Mouse (Mus musculus): ENCODE results near the gene Egfl8.

Egfl8 gene

GRCm38 (mm10) chr17:34627943-34628643, 12.3 kb upstream of the Egfl8 start, which contains the start of gene Ppt2:
TSS of gene Ppt2 (minus strand) at chr17:34628510.
- ATAC-seq (ENCODE audit: low TSS enrichment), result no peak

DNA sequence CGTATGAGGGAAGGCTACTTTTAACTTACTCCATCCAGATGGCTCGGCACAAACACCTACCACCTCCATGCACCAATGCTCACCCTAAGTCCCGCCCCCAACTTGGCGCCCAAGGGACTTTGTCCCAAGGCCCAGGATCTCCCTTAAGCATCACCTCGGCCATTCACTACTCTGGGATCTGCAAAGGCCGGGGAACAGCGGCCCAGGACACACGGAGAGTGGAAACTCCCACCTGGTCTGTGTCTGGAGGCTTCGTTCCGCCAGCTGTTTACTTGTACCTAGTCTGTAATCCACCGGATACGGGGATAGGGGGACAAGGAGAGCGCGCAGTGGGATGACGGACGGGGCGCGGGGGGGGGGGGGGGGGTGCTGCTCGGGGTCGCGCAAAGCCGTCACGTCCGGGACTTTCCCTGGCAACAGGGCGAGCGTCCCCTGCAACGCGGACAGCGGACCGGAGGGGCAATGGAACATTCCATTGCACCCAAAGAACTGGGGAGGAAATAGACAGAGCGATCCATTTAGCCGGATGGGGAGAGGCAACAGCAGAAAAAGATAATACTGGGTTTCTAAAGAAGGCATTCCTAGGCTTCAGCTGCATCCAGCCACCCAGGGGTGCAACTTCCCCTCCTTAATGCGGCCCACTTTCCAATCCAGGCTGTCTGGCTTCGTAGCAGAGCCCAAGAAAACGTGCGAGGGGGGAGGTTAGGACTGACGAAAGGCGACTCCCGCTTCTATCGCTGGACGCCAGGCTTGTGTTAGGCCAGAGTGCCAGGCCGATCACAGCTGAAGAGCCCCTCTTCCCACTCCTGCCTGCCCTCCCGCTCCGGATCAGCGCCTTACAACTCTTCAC, 11.5 kb upstream of the Egfl8 start:
- ATAC-seq (ENCODE audit: low TSS enrichment), result peak; percentile 38

DNA sequence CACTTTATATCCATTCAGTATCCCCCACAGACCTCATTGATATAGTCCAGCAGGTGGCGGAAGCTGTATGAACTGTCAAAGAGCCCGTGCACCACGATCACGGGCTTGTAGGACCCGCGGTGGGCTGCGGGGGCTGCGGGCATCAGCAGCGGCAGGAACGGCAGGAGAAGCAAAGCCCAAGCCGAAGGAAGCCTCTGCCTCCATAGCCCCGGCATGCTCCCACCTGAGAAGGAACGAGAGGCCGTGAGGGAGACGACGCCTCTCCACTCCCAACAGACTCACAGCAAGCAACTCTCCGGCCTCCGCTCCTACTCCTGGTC, 11.0 kb upstream of the Egfl8 start:
- ATAC-seq (ENCODE audit: low TSS enrichment), result peak; percentile 14; the same call in 1 of the 2 replicates

- ATAC-seq (ENCODE audit: low TSS enrichment), result no peak
Measured at GRCm38 (mm10) chr17:34626062-34626772, 10.4 kb upstream of the Egfl8 start.

GRCm38 (mm10) chr17:34624981-34625380, 9.2 kb upstream of the Egfl8 start:
- ATAC-seq (ENCODE audit: low TSS enrichment), result no peak

DNA sequence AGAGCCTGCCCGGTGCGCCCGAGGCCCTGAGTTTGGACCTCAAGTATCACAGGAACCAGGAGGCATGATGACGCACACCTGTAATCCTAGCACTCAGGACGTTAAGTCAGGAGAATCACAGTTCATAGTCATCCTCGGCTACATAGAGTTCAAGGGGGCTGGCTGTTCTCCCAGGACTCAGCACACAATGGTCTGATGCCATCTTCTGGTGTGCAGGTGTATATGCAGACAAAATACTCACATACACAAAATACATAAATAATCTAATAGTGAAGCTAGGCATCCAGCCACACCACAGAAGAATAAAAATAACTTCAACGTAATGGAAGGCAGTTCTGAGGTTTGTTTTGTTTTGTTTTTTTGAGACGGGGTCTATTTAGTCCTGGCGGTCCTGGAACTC, 7.4 kb upstream of the Egfl8 start:
- no peak for ATAC-seq (ENCODE audit: low TSS enrichment)

DNA sequence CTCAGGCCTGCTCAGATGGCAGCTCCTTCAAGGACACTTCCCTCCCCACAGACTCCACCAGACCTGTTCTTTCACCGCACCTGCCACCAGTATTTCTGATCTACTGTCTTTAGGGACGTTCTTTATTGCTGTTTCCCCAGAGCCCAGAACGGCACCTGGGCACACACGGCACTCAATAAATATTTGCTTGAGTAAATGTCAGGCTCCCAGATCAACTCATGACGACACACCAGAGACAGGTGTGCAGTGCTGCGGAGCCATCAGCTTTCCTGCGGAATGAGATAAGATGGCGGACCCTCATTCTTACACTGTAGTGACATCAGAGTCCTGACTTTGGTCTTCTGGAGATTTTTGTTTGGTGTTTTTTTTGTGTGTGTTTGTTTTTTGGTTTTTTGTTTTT, 5.2 kb upstream of the Egfl8 start:
- ATAC-seq (ENCODE audit: low TSS enrichment), result no peak

- peak; percentile 33; the same call in 1 of the 2 replicates for ATAC-seq (ENCODE audit: low TSS enrichment)
Measured at GRCm38 (mm10) chr17:34618999-34619398, 3.2 kb upstream of the Egfl8 start.

GRCm38 (mm10) chr17:34613830-34614229, 1.9 kb downstream of the Egfl8 start:
- ATAC-seq (ENCODE audit: low TSS enrichment), result 0 out of 2 replicates have a peak, but pooled peaks have one; percentile 11

GRCm38 (mm10) chr17:34613054-34613645, 2.6 kb downstream of the Egfl8 start:
- no peak for ATAC-seq (ENCODE audit: low TSS enrichment)

DNA sequence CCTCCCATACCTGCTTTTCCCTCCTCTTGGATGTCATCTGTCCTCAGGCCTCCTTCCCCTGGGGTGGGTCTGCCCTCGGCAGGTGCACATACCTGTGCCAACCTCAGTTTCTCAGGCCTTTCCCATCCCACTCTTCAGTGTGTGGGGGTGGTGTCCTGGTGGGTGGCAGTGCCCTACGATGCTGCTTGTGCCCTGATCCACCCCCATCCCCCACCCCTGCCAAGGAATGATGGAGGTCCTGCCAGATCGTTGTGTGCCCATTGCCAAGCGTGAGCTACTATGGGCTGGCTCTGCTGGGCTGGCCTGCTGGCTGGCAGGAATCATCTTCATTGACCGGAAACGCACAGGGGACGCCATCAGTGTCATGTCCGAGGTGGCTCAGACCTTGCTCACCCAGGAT, 4.7 kb downstream of the Egfl8 start:
- no peak for ATAC-seq (ENCODE audit: low TSS enrichment)

DNA sequence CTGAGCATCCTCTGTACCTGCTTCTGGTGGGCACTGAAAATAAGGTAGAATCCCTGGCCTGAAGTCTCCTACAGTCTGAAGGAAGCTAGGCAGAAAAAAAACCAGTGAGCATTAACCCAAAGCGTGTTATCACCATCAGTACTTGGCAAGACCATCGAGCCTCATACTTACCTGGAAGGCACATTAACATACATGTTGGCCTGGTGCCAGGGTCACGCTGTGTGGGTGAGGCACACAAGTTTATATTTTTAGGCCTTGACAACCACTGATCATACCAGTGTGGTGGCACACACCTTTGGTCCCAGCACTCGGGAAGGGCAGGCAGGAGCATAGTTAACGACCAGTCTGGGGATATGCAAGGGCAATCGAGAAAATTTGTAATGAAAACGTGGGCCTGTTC, 7.8 kb downstream of the Egfl8 start:
- no peak for ATAC-seq (ENCODE audit: low TSS enrichment)

DNA sequence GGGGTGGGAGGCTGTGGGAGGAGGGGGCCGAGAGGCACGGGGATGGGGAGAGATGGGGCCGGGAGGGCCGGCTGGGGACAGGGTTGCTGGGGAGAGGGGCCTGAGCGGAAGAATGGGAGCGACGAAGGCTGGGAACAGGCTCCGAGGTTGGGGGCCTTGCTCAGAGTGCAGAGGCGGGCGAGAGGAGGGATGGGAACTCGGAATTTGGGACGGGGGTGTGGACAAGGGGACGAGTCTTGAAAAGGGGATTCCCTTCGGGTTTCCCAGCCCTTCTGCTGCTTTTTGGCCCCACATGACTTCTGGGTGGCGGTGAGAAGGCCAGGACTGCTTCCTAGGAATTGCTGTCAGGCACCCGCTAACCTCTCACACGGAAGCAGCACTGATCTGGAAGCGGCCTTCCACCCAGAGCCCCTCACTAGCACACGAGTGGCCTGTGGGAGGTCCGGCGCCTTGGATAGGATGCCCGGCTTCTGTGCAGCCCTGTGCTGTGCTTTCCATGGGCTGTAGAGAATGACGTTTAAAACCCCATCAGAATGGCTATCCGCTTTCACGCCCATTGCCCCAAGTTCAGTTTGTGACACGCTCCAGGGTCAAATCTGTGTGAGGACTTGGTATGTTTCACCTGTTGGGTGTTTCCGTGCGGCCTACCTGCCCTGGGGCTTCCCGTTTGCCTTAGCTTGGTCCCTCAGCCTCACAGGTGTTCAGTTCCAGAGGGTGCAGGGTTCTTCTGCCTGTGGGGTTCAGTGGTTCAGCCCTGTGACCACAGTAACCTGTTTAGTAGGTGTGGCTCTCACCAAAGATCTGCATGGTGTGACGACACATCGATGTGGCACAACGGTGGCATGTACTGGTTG, 9.4 kb downstream of the Egfl8 start:
- ATAC-seq (ENCODE audit: low TSS enrichment), result no peak

DNA sequence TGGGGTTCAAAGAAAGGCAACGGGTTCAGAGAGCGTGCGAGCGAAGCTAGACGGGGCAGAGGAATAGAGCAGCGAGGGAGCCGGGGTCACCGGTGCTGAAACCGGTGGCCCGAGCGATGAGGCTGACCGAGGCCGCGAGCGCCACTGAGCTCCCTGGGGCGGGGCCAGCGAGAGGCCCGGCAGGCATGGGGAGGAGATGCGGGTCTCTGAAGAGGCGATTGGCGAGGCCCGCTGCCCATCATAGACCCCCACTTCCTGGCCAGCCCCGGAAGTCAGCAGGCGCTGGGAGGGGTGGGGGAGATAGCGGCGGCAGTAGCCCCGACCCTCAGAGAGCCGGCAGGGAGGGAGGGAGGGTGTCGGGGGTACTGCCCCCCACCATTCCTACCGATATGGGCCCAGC, 10.2 kb downstream of the Egfl8 start:
- ATAC-seq (ENCODE audit: low TSS enrichment), result peak; percentile 60

GRCm38 (mm10) chr17:34604511-34605237, 11.1 kb downstream of the Egfl8 start:
- no peak for ATAC-seq (ENCODE audit: low TSS enrichment)

- ATAC-seq (ENCODE audit: low TSS enrichment), result peak; percentile 72
Measured at GRCm38 (mm10) chr17:34604061-34604508, 11.7 kb downstream of the Egfl8 start, which contains the start of gene Agpat1. TSS of gene Agpat1 (plus strand) at chr17:34604262.

DNA sequence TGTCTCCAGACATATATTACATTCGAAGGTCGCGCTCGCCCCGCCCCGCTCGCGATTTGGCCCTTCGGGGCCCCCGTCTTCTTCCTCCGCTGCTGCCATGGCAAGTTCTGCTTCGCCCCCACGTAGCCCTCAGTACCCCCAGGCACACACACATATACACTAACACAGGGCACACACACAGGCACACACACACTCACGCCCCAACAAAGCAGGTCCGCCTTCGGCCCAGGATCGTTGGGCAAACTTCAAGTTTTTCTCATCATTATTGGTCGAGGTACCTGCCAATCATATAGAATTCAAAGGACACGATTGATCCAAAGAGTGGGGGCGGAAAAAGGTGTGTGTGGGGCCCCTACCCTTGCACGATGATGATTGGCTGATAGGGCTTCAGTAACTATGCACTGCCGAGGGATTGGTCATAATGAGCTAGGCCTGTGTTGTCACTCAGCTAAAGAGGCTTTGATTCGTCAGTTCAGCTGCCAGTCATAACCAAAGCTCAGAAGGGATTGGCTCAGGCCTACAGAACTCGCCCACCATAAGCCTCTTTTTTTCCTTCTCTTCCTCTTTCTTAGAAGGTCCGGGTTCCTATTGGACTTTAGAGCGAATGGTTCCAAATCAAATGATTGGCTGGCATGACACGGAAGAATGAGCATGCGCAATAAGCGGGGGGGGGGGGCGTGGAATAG, 12.3 kb downstream of the Egfl8 start, which contains the start of gene Rnf5:
TSS of gene Rnf5 (minus strand) at position 316 of the 686 bp plus-strand sequence.
- peak; percentile 85 for ATAC-seq (ENCODE audit: low TSS enrichment)

DNA sequence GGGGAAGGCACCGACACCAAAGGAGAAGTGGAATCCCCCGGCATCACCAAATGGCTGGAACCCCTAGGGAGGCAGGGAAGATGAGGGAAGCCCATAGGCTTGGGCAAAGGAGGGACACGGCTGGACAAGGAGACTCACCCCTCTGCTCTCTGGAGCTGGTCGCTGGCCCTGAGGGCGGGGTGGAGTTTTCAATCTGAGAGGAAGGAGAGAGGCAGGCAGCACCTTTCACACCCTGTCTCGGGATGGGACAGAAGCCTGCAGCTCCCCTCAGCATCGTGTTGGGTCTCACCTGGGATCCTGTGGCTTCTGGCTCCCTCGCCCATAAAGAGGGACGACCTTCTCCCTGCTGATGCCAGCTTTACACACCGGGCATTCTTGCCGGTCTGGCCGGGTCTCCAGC, 14.0 kb downstream of the Egfl8 start:
- ATAC-seq (ENCODE audit: low TSS enrichment), result no peak

DNA sequence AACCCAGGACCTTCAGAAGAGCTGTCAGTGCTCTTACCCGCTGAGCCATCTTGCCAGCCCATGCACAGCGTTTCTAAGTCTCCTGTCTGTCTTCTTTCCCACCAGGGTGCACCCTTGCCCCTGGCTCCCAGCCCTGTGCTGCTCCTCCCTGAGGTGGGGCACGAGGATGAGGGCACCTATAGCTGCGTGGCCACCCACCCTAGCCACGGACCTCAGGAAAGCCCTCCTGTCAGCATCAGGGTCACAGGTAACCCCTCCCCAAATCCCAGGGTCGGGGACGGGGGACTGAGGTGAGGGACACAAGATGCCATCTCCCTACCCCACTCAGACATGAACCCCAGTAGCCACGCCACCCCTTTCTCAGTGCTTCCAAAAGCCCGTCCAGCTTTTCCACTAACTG, 15.9 kb downstream of the Egfl8 start:
- no peak for ATAC-seq (ENCODE audit: low TSS enrichment)

Measured in frontal cortex, adult (tissue).